Mouse (Mus musculus) lung, postnatal 4 days (tissue): ENCODE results near the gene Wwox.

Experiments
- DNase-seq, 2 experiments: peaks; one replicate each; pipeline ENCODE4 v3.0.0; 2021

Wwox gene

GRCm38 (mm10) chr8:115193767-115194166 is 754.3 kb downstream of the Wwox start:
- DNase-seq, result no peak

- DNase-seq, result no peak
Measured at GRCm38 (mm10) chr8:115195334-115195733, 755.9 kb downstream of the Wwox start.

GRCm38 (mm10) chr8:115196859-115197258 is 757.4 kb downstream of the Wwox start:
- DNase-seq, result peak in 1 of 2 experiments; percentile 13

- no peak for DNase-seq
Measured at GRCm38 (mm10) chr8:115199204-115199603, 759.7 kb downstream of the Wwox start.

- DNase-seq, result peak; percentile 15 to 28
Measured at GRCm38 (mm10) chr8:115199616-115200150, 760.2 kb downstream of the Wwox start.

- no peak for DNase-seq
Measured at GRCm38 (mm10) chr8:115201726-115202125, 762.3 kb downstream of the Wwox start.

- no peak for DNase-seq
Measured at GRCm38 (mm10) chr8:115207480-115207879, 768.0 kb downstream of the Wwox start.

- no peak for DNase-seq
Measured at GRCm38 (mm10) chr8:115208415-115209192, 769.1 kb downstream of the Wwox start.

- no peak for DNase-seq
Measured at GRCm38 (mm10) chr8:115210014-115210413, 770.6 kb downstream of the Wwox start.

GRCm38 (mm10) chr8:115213126-115213525 is 773.7 kb downstream of the Wwox start:
- no peak for DNase-seq

- no peak for DNase-seq
Measured at GRCm38 (mm10) chr8:115214870-115215269, 775.4 kb downstream of the Wwox start.

GRCm38 (mm10) chr8:115216801-115217200 is 777.3 kb downstream of the Wwox start:
- no peak for DNase-seq

GRCm38 (mm10) chr8:115222545-115222944 is 783.1 kb downstream of the Wwox start:
- DNase-seq, result no peak

- peak in 1 of 2 experiments; percentile 14 for DNase-seq
Measured at GRCm38 (mm10) chr8:115226781-115227583, 787.5 kb downstream of the Wwox start.

- DNase-seq, result no peak
Measured at GRCm38 (mm10) chr8:115228903-115229302, 789.4 kb downstream of the Wwox start.

GRCm38 (mm10) chr8:115234068-115234467 is 794.6 kb downstream of the Wwox start:
- no peak for DNase-seq

- DNase-seq, result no peak
Measured at GRCm38 (mm10) chr8:115237596-115237995, 798.1 kb downstream of the Wwox start.

GRCm38 (mm10) chr8:115243465-115244027 is 804.1 kb downstream of the Wwox start:
- no peak for DNase-seq

- peak in 1 of 2 experiments; percentile 29 for DNase-seq
Measured at GRCm38 (mm10) chr8:115249688-115250366, 810.4 kb downstream of the Wwox start.

GRCm38 (mm10) chr8:115255550-115255949 is 816.1 kb downstream of the Wwox start:
- DNase-seq, result no peak

GRCm38 (mm10) chr8:115257417-115257816 is 818.0 kb downstream of the Wwox start:
- no peak for DNase-seq

GRCm38 (mm10) chr8:115259806-115260205 is 820.4 kb downstream of the Wwox start:
- no peak for DNase-seq

GRCm38 (mm10) chr8:115267196-115267595 is 827.7 kb downstream of the Wwox start:
- DNase-seq, result no peak
